Mouse (Mus musculus) intestine, embryonic 15.5 days (tissue): ENCODE measurements around the gene Npr1. TPM values are rescaled to one million over a fixed set of nuclear protein-coding genes. Genes with fewer than 3 reads are reported as not detected.
A peak's percentile ranks its signal among the peaks of the same experiment; 100 is the strongest.

Experiments used
- ATAC-seq: fragments of 200-750 bp; cut with Nextera tagmentation; 2 replicates; pipeline ENCODE4 v1.8.0; 2017; ENCODE audit warnings: moderate TSS enrichment, moderate library complexity
- H3K27ac ChIP-seq: fragments of 300-500 bp; sonication (generic); 2 replicates; pipeline ENCODE4 v1.5.1; 2015; ENCODE audit warnings: mild to moderate bottlenecking, inconsistent platforms
- H3K27me3 ChIP-seq: fragments of 300-500 bp; sonication (generic); replicated peaks from 2 replicates; pipeline ENCODE4 v1.6.1; 2015; ENCODE audit warnings: inconsistent platforms
- H3K36me3 ChIP-seq: fragments of 300-500 bp; sonication (generic); 2 replicates; pipeline ENCODE4 v1.6.1; 2015; ENCODE audit warnings: inconsistent platforms
- H3K4me1 ChIP-seq: fragments of 300-500 bp; sonication (generic); replicated peaks from 2 replicates; pipeline ENCODE4 v1.6.1; 2015; ENCODE audit warnings: inconsistent platforms
- H3K4me2 ChIP-seq: fragments of 300-500 bp; sonication (generic); replicated peaks from 2 replicates; pipeline ENCODE4 v1.6.1; 2015; ENCODE audit warnings: mild to moderate bottlenecking, inconsistent platforms
- H3K4me3 ChIP-seq: fragments of 300-500 bp; sonication (generic); replicated peaks from 2 replicates; pipeline ENCODE4 v1.5.1; 2015; ENCODE audit warnings: inconsistent platforms
- H3K9ac ChIP-seq: fragments of 300-500 bp; sonication (generic); 2 replicates; pipeline ENCODE4 v1.6.1; 2015; ENCODE audit warnings: inconsistent platforms
- H3K9me3 ChIP-seq: fragments of 300-500 bp; sonication (generic); 2 replicates; pipeline ENCODE4 v1.6.1; 2016; ENCODE audit warnings: inconsistent platforms
- WGBS: fragments of 180-500 bp; shearing (Covaris S2); methylation state at CpG from one replicate; pipeline ENCODE4 v1.1.7; 2015; 5-methylcytosine and 5-hydroxymethylcytosine counted together
- polyA plus RNA-seq: library from polyadenylated mRNA; unstranded; fragments of >200 nt; fragmentation: Nextera tagmentation; extraction: Ambion mirVana; gene quantifications from 2 replicates; pipeline ENCODE4 v1.2.1, GENCODE M21; 2015

Gene Npr1
- 5.7 and 6.2 TPM in 2 replicates for polyA plus RNA-seq

DNA sequence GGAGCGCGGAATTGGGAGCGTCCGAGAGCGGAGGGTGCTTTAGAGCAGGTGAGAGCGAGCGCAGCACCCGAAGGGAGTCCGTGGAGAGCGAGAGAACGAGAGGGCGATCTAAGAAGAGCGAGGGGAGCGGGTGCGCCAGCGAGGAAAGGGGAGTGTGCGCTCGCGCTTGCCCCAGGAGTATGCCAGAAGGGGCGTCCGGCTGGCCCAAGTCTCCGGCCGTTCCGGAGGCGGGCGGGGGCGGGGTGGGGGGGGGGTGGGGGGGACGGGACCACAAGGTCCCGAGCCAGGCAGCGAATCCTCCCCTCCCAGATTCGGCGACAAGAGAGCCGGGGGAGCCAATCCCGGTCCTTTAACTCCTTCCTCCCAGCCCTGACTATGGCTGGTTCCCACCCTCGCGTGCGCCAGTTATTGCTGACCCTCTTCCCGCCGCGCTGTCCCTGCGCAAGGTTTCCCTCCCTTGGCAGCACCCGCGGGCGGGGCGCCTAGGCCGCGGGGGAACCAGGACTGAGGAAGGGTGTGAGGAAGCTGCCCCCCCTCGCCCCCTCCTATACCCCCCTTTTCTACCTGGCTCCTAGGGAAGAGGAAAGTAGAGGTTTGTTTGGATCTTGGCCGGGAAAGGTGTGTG, at the start of gene Npr1:
Npr1 (minus strand) TSS at position 181 of the 625 bp plus-strand sequence.
- peaks cover 17% of the 10 kb centered on the region for H3K4me1 ChIP-seq
- no peaks in the 10 kb centered on the region for H3K36me3 ChIP-seq
- H3K9ac ChIP-seq, result peak within 1 kb of the TSS; percentile 48
- H3K9me3 ChIP-seq, result no peaks in the 10 kb centered on the region
- H3K4me3 ChIP-seq, result peak within 1 kb of the TSS; percentile 52
- ATAC-seq, result peak; percentile 61
- peaks cover 30% of the 10 kb centered on the region for H3K27me3 ChIP-seq
- H3K27ac ChIP-seq, result no peak within 1 kb of the TSS
- WGBS, result 0% methylated on average over 44 of the region's 49 CpGs
- peak within 1 kb of the TSS; percentile 95 for H3K4me2 ChIP-seq

DNA sequence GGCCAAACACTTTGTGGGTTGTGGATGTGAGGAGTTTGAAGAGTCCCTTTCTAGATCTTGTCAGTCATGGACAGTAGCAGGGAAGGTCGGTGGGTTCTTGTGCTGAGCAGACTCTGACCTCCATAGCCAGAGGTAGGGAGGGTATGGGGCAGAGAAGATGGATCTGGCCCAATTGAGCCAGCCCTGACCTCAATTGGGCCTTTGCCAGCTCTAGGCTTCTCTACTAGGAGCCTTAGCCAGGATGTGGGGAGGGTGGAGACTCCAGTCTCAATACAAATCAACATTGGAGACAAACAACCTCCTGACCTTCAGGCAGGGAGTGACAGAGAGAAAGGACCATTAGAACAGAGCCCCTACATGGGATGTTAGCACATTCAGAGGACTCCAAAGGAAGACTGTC, 49.6 kb upstream of the Npr1 start:
- Histone ChIP-seq H3K4me2 (peak overlapping the region; percentile 87), H3K27me3 (no peaks in the 10 kb centered on the region), H3K4me1 (peaks cover 19% of the 10 kb centered on the region), H3K9me3 (no peaks in the 10 kb centered on the region), H3K9ac (peak overlapping the region; percentile 51; the same call in 1 of the 2 replicates), H3K4me3 (peak overlapping the region; percentile 43), H3K27ac (no peak overlapping the region; the same call in 1 of the 2 replicates), H3K36me3 (no peaks in the 10 kb centered on the region)
- 29% methylated on average over 1 of the region's 1 CpGs for WGBS
- ATAC-seq, result peak; percentile 18

GRCm38 (mm10) chr3:90514691-90515090, 49.0 kb upstream of the Npr1 start:
- peak overlapping the region; percentile 51 for H3K9ac ChIP-seq
- H3K4me1 ChIP-seq, result peaks cover 19% of the 10 kb centered on the region
- ATAC-seq, result peak; percentile 88
- H3K27me3 ChIP-seq, result no peaks in the 10 kb centered on the region
- 0% methylated on average over 10 of the region's 10 CpGs for WGBS
- no peaks in the 10 kb centered on the region for H3K9me3 ChIP-seq
- H3K4me2 ChIP-seq, result peak overlapping the region; percentile 87
- peak overlapping the region; percentile 67 for H3K27ac ChIP-seq
- peak overlapping the region; percentile 43 for H3K4me3 ChIP-seq
- H3K36me3 ChIP-seq, result no peaks in the 10 kb centered on the region

- Histone ChIP-seq H3K27me3 (no peaks in the 10 kb centered on the region), H3K4me1 (peaks cover 19% of the 10 kb centered on the region), H3K27ac (peak within 1 kb of the TSS; percentile 67), H3K9ac (peak within 1 kb of the TSS; percentile 51), H3K9me3 (no peaks in the 10 kb centered on the region), H3K36me3 (no peaks in the 10 kb centered on the region), H3K4me2 (peak within 1 kb of the TSS; percentile 87), H3K4me3 (peak within 1 kb of the TSS; percentile 43)
- ATAC-seq, result peak; percentile 74
- WGBS, result 4% methylated on average over 25 of the region's 25 CpGs
Measured at GRCm38 (mm10) chr3:90513796-90514590, 48.3 kb upstream of the Npr1 start, which contains the start of the genes S100a1 and S100a13. S100a1 (minus strand) TSS chr3:90514392. S100a13 (plus strand) TSS chr3:90514435.

GRCm38 (mm10) chr3:90512948-90513642, 47.4 kb upstream of the Npr1 start:
- 77% methylated on average over 9 of the region's 9 CpGs for WGBS
- no peak overlapping the region for H3K27ac ChIP-seq
- H3K4me1 ChIP-seq, result peaks cover 21% of the 10 kb centered on the region
- ATAC-seq, result no peak
- peak overlapping the region; percentile 87 for H3K4me2 ChIP-seq
- peak overlapping the region; percentile 43; the same call in 1 of the 2 replicates for H3K4me3 ChIP-seq
- no peaks in the 10 kb centered on the region for H3K27me3 ChIP-seq
- H3K9me3 ChIP-seq, result no peaks in the 10 kb centered on the region
- H3K9ac ChIP-seq, result peak overlapping the region; percentile 51; the same call in 1 of the 2 replicates
- no peaks in the 10 kb centered on the region for H3K36me3 ChIP-seq

DNA sequence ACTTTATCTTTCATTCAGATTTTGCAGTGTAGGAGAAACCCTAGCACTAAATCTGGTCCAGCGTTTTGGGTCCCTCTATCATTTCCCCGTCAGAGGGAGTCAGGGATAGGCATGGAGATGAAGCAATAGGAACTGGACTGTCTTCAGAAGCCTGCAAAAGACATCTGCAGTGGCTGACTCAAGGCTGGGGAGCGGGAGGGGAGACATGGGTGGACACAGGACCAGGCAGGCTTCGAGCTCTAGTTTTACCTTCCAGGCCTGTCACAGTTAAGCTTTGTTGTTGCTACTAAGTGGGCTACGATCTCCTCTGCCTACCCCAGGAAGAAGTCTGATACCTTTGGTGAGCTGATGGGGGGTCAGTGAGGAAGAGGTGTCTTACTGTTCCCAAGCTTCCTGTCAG, 46.6 kb upstream of the Npr1 start:
- no peak overlapping the region for H3K27ac ChIP-seq
- H3K36me3 ChIP-seq, result no peaks in the 10 kb centered on the region
- H3K9me3 ChIP-seq, result no peaks in the 10 kb centered on the region
- H3K27me3 ChIP-seq, result no peaks in the 10 kb centered on the region
- WGBS, result 85% methylated on average over 5 of the region's 5 CpGs
- no peak overlapping the region for H3K4me2 ChIP-seq
- ATAC-seq, result no peak
- H3K4me1 ChIP-seq, result peaks cover 29% of the 10 kb centered on the region
- H3K9ac ChIP-seq, result no peak overlapping the region
- no peak overlapping the region for H3K4me3 ChIP-seq

DNA sequence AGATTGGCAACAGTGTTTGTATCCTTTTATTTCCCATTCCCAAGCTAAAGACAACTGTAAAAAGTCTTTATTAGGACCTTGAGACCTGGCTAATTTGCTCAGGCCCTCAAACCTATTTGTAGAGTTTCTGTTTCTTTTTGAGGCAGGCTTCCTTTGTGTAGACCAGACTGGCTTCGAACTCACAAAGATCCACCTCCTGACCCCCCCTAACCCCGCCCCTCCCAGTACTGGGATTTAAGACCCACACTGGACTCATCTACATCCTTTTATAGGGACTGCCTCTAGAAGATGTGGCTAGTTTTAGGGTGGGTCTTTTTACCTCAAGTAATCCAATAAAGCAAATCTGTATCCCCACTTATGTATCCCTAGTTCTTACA, 44.1 kb upstream of the Npr1 start:
- peak; percentile 6 for ATAC-seq
- H3K9ac ChIP-seq, result no peak overlapping the region

GRCm38 (mm10) chr3:90508950-90509746, 43.5 kb upstream of the Npr1 start, which contains the start of gene Chtop:
Chtop (minus strand) TSS chr3:90509498.
- Histone ChIP-seq H3K27me3 (no peaks in the 10 kb centered on the region), H3K9me3 (no peaks in the 10 kb centered on the region), H3K36me3 (peaks cover 8% of the 10 kb centered on the region; the same call in 1 of the 2 replicates), H3K9ac (peak within 1 kb of the TSS; percentile 99), H3K4me2 (peak within 1 kb of the TSS; percentile 61), H3K4me1 (peaks cover 21% of the 10 kb centered on the region), H3K27ac (peak within 1 kb of the TSS; percentile 95), H3K4me3 (peak within 1 kb of the TSS; percentile 97)
- ATAC-seq, result peak; percentile 94
- WGBS, result under 1% methylated on average over 66 of the region's 66 CpGs

More for the DNA sequence above, 44.1 kb upstream of the Npr1 start:
- H3K27me3 ChIP-seq, result no peaks in the 10 kb centered on the region
- H3K4me1 ChIP-seq, result peaks cover 21% of the 10 kb centered on the region
- H3K4me2 ChIP-seq, result peak overlapping the region; percentile 61
- WGBS, result 18% methylated on average over 2 of the region's 2 CpGs
- H3K36me3 ChIP-seq, result peaks cover 8% of the 10 kb centered on the region; the same call in 1 of the 2 replicates
- H3K27ac ChIP-seq, result peak overlapping the region; percentile 61
- H3K9me3 ChIP-seq, result no peaks in the 10 kb centered on the region
- H3K4me3 ChIP-seq, result peak overlapping the region; percentile 97

DNA sequence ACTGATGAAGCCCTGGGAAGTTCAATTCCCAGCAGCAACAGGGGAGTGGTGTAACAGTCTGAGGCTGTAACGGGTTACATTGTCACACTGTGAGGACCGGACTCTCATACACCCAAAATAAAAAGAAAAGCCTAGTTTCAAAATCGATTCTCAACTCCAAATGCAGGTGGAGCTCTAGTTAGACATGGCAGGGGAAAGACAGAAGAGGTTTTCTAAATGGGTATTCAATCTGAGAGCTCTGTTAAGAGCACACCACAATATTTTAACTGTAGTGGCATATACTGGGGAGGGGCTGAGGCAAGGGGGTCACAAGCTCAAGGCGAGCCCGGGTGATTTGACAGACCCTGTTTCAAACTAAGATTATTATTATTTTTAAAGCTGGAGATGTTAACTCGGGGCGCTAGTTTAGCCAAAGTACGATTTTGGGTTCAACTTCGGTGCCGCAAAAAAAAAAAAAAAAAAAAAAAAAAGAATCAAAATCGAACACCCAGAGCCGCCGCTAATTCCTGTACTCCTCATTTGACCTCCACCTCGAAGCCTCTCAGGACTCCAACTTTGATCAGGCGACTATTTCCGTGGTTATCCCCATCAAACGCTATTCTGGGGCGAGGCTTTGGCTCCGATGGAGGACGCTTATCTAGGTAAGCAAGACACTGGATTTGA, 42.8 kb upstream of the Npr1 start:
- Histone ChIP-seq H3K27me3 (no peaks in the 10 kb centered on the region), H3K9ac (peak overlapping the region; percentile 99), H3K4me1 (peaks cover 15% of the 10 kb centered on the region; the same call in 1 of the 2 replicates), H3K4me2 (peak overlapping the region; percentile 61), H3K4me3 (peak overlapping the region; percentile 97), H3K36me3 (peaks cover 10% of the 10 kb centered on the region), H3K27ac (peak overlapping the region; percentile 95), H3K9me3 (no peaks in the 10 kb centered on the region)
- ATAC-seq, result no peak
- 3% methylated on average over 20 of the region's 20 CpGs for WGBS

- no peaks in the 10 kb centered on the region for H3K9me3 ChIP-seq
- no peak overlapping the region for H3K27ac ChIP-seq
- H3K4me3 ChIP-seq, result no peak overlapping the region
- no peak for ATAC-seq
- WGBS, result 69% methylated on average over 3 of the region's 3 CpGs
- H3K9ac ChIP-seq, result no peak overlapping the region
- H3K4me2 ChIP-seq, result no peak overlapping the region
- peaks cover 13% of the 10 kb centered on the region; the same call in 1 of the 2 replicates for H3K4me1 ChIP-seq
- H3K36me3 ChIP-seq, result peaks cover 21% of the 10 kb centered on the region
- no peaks in the 10 kb centered on the region for H3K27me3 ChIP-seq
Measured at GRCm38 (mm10) chr3:90506362-90506761, 40.7 kb upstream of the Npr1 start.

- no peak overlapping the region for H3K4me3 ChIP-seq
- peaks cover 13% of the 10 kb centered on the region; the same call in 1 of the 2 replicates for H3K4me1 ChIP-seq
- WGBS, result 93% methylated on average over 5 of the region's 5 CpGs
- no peak overlapping the region for H3K4me2 ChIP-seq
- H3K27me3 ChIP-seq, result no peaks in the 10 kb centered on the region
- H3K9me3 ChIP-seq, result no peaks in the 10 kb centered on the region
- ATAC-seq, result no peak
- H3K27ac ChIP-seq, result no peak overlapping the region
- H3K36me3 ChIP-seq, result peaks cover 26% of the 10 kb centered on the region
- no peak overlapping the region for H3K9ac ChIP-seq
Measured at GRCm38 (mm10) chr3:90505216-90505615, 39.5 kb upstream of the Npr1 start.
